8 mouse cellular contexts compared by ENCODE assay signal in genomic region chr2:113847678-113848244, GRCm38 (mm10). TPM values are rescaled to one million over a fixed set of nuclear protein-coding genes. Genes with fewer than 3 reads are reported as not detected.
DNase-seq lines count a peak whose midpoint lies in the region; ATAC-seq and TF ChIP-seq lines count a peak whose summit lies in the region.

No protein-coding gene starts in this region.

- no peak for TF ChIP-seq CTCF in kidney, postnatal 0 days (IDR thresholded peaks at IDR 0.05; ENCODE audit: low read depth)
- no peak for TF ChIP-seq CTCF in midbrain, postnatal 0 days (IDR thresholded peaks at IDR 0.05)

- peaks cover 17% of the 10 kb centered on the region for H3K4me1 ChIP-seq in heart, embryonic 15.5 days (replicated peaks)
- H3K4me1 ChIP-seq in ES-E14 (ENCODE audit: control insufficient read depth in 2 of 2, insufficient read depth in 2 of 2, low read length in 2 of 2, poor library complexity in 1 of 2) = peaks cover 0 to 3% of the 10 kb centered on the region in 2 experiments; a peak in 2 of 4 replicates
- H3K4me1 ChIP-seq in kidney, postnatal 0 days (replicated peaks; ENCODE audit: insufficient read depth, low read length) = peaks cover 9% of the 10 kb centered on the region; the same call in 1 of the 2 replicates
- H3K4me1 ChIP-seq in midbrain, postnatal 0 days (ENCODE audit: insufficient read depth, low read length) = no peaks in the 10 kb centered on the region

- under 1% methylated on average over 24 of the region's 24 CpGs for WGBS in heart, embryonic 15.5 days
- under 1% methylated on average over 24 of the region's 24 CpGs for WGBS in kidney, postnatal 0 days
- WGBS in midbrain, postnatal 0 days = 1% methylated on average over 24 of the region's 24 CpGs

- peaks cover 11% of the 10 kb centered on the region for H3K36me3 ChIP-seq in heart, embryonic 15.5 days
- peaks cover 15% of the 10 kb centered on the region for H3K36me3 ChIP-seq in ES-E14 (ENCODE audit: control insufficient read depth, insufficient read depth, low read length, poor library complexity, severe bottlenecking)
- H3K36me3 ChIP-seq in kidney, postnatal 0 days (ENCODE audit: insufficient read depth, low read length) = no peaks in the 10 kb centered on the region
- no peaks in the 10 kb centered on the region for H3K36me3 ChIP-seq in midbrain, postnatal 0 days (ENCODE audit: insufficient read depth, low read length)

- H3K4me3 ChIP-seq in heart, embryonic 15.5 days = peak overlapping the region; percentile 85
- peak overlapping the region; percentile 82 to 97 for H3K4me3 ChIP-seq in ES-E14 (ENCODE audit: insufficient read depth in 1 of 2, low read depth in 1 of 2, low read length in 2 of 2, poor library complexity in 1 of 2, severe bottlenecking in 1 of 2)
- H3K4me3 ChIP-seq in kidney, postnatal 0 days (replicated peaks; ENCODE audit: low read depth, low read length) = peak overlapping the region; percentile 90
- peak overlapping the region; percentile 74 for H3K4me3 ChIP-seq in midbrain, postnatal 0 days (ENCODE audit: low read depth, low read length)

- in situ Hi-C loops in ES-E14 (cut with MboI; ENCODE audit: low sequenced_read_pairs in 2 of 2, unreplicated experiment in 2 of 2) = loop anchor here in 1 of 2 experiments (25.0 kb wide), 1 partner anchor 290 kb away; no protein-coding TSS in a partner anchor

- H3K4me2 ChIP-seq in heart, embryonic 15.5 days = peak overlapping the region; percentile 77
- peak overlapping the region; percentile 76 for H3K4me2 ChIP-seq in kidney, postnatal 0 days (ENCODE audit: low read length)
- peak overlapping the region; percentile 96 for H3K4me2 ChIP-seq in midbrain, postnatal 0 days (ENCODE audit: low read depth, low read length, poor library complexity, severe bottlenecking)

- no peaks in the 10 kb centered on the region for H3K9me3 ChIP-seq in heart, embryonic 15.5 days (replicated peaks)
- no peaks in the 10 kb centered on the region for H3K9me3 ChIP-seq in ES-E14 (ENCODE audit: control insufficient read depth, insufficient read depth, low read depth, low read length)
- H3K9me3 ChIP-seq in kidney, postnatal 0 days (replicated peaks; ENCODE audit: low read length) = no peaks in the 10 kb centered on the region
- H3K9me3 ChIP-seq in midbrain, postnatal 0 days (ENCODE audit: low read length) = no peaks in the 10 kb centered on the region

- H3K27me3 ChIP-seq in heart, embryonic 15.5 days = no peaks in the 10 kb centered on the region
- H3K27me3 ChIP-seq in kidney, postnatal 0 days (ENCODE audit: insufficient read depth, low read length) = no peaks in the 10 kb centered on the region
- H3K27me3 ChIP-seq in midbrain, postnatal 0 days (ENCODE audit: insufficient read depth, low read length) = no peaks in the 10 kb centered on the region

- peak overlapping the region; percentile 81 for H3K27ac ChIP-seq in heart, embryonic 15.5 days
- H3K27ac ChIP-seq in ES-E14 (ENCODE audit: insufficient read depth, low read depth, low read length, poor library complexity, severe bottlenecking) = peak overlapping the region; percentile 85; the same call in 1 of the 2 replicates
- peak overlapping the region; percentile 79 for H3K27ac ChIP-seq in kidney, postnatal 0 days
- no peak overlapping the region for H3K27ac ChIP-seq in midbrain, postnatal 0 days (ENCODE audit: low read depth, low read length)

- H3K9ac ChIP-seq in heart, embryonic 15.5 days = peak overlapping the region; percentile 71
- peak overlapping the region; percentile 99 for H3K9ac ChIP-seq in ES-E14 (ENCODE audit: insufficient read depth, low read depth, low read length, poor library complexity, severe bottlenecking)
- H3K9ac ChIP-seq in kidney, postnatal 0 days (ENCODE audit: low read depth, low read length) = peak overlapping the region; percentile 63
- H3K9ac ChIP-seq in midbrain, postnatal 0 days (replicated peaks; ENCODE audit: low read length, poor library complexity, severe bottlenecking) = 0 out of 2 replicates have a peak overlapping the region, but pooled peaks have one; percentile 53

- ATAC-seq in heart, embryonic 15.5 days (replicated peaks; ENCODE audit: insufficient number of reproducible peaks, insufficient read depth, low FRiP score, low read depth) = no peak; the same call in 1 of the 2 replicates
- ATAC-seq in erythroblast, adult 5-6 weeks (replicated peaks; ENCODE audit: low FRiP score, poor library complexity, severe bottlenecking) = peak; percentile 31
- peak; percentile 47 for ATAC-seq in kidney, postnatal 0 days (replicated peaks; ENCODE audit: low FRiP score, low read depth)
- 0 out of 2 replicates have a peak, but pooled peaks have one; percentile 2 for ATAC-seq in midbrain, postnatal 0 days (ENCODE audit: low FRiP score)

- DNase-seq in heart, postnatal 4 days = no peak
- DNase-seq in ES-E14 (ENCODE audit: low read depth, low spot score) = no peak
- peak; percentile 22 for DNase-seq in kidney, postnatal 0 days (ENCODE audit: low spot score)
- DNase-seq in midbrain, postnatal 0 days (ENCODE audit: low spot score) = no peak
- no peak for DNase-seq in gastrocnemius, adult 8-10 months (ENCODE audit: low spot score in 2 of 2)
- no peak for DNase-seq in retina, embryonic 14.5 days (ENCODE audit: low spot score)

TF ChIP-seq in ES-E14, 5 proteins besides CTCF, POLR2A, EP300 and RAD21:
- TF ChIP-seq CHD2 (IDR thresholded peaks at IDR 0.05; ENCODE audit: low read depth, low read length) (no peak), ZNF384 (IDR thresholded peaks at IDR 0.05; ENCODE audit: low read depth, low read length) (no peak), HCFC1 (IDR thresholded peaks at IDR 0.05; ENCODE audit: borderline replicate concordance, insufficient read depth, low read length) (no peak)

RNA-seq across cellular contexts. Expression of gene Arhgap11a, which starts 0.7 kb away (rescaled TPM):
- polyA plus RNA-seq in heart, embryonic 15.5 days (2015; fragmentation: Nextera tagmentation; extraction: Ambion mirVana) = 22.3 and 24.8 TPM in 2 replicates
- total RNA-seq in heart, postnatal 4 days (2021) = 10 to 100 TPM; 40.9 to 44.8 TPM
- 21.5 and 25.2 TPM in 2 replicates for total RNA-seq in ES-E14 (2012; rRNA removed)
- 13.2 and 20.9 TPM in 2 replicates for total RNA-seq in erythroblast, adult 5-6 weeks (2015; ENCODE audit: low replicate concordance)
- total RNA-seq in erythroblast, adult 5-6 weeks (2017; ENCODE audit: low replicate concordance) = 15.4 and 22.0 TPM in 2 replicates
- 11.7 and 12.5 TPM in 2 replicates for polyA plus RNA-seq in kidney, postnatal 0 days (2015; fragmentation: Nextera tagmentation; extraction: Ambion mirVana)
- total RNA-seq in midbrain, postnatal 0 days (2014; rRNA removed) = 1.2 and 1.3 TPM in 2 replicates
- polyA plus RNA-seq in midbrain, postnatal 0 days (2015; fragmentation: Nextera tagmentation; extraction: Ambion mirVana) = 2.0 and 2.2 TPM in 2 replicates
- 1 to 10 TPM in 2 of 4 experiments, under 1 TPM in 2; 0.65 to 1.2 (median 0.92) TPM for total RNA-seq in gastrocnemius, adult 8-10 months (2022)

RNA-seq across cellular contexts. Expression of gene Scg5, which starts 18.8 kb away (rescaled TPM):
- polyA plus RNA-seq in heart, embryonic 15.5 days (2015; fragmentation: Nextera tagmentation; extraction: Ambion mirVana) = 1.1 and 2.0 TPM in 2 replicates
- total RNA-seq in heart, postnatal 4 days (2021) = under 1 TPM; 0.45 TPM
- total RNA-seq in ES-E14 (2012; rRNA removed) = 0.79 TPM in 1 of 2 replicates, not detected in the other
- not detected in 2 replicates for total RNA-seq in erythroblast, adult 5-6 weeks (2015; ENCODE audit: low replicate concordance)
- total RNA-seq in erythroblast, adult 5-6 weeks (2017; ENCODE audit: low replicate concordance) = not detected in 2 replicates
- polyA plus RNA-seq in kidney, postnatal 0 days (2015; fragmentation: Nextera tagmentation; extraction: Ambion mirVana) = 36.9 and 46.2 TPM in 2 replicates
- total RNA-seq in midbrain, postnatal 0 days (2014; rRNA removed) = 234 and 270 TPM in 2 replicates
- polyA plus RNA-seq in midbrain, postnatal 0 days (2015; fragmentation: Nextera tagmentation; extraction: Ambion mirVana) = 406 and 419 TPM in 2 replicates
- total RNA-seq in gastrocnemius, adult 8-10 months (2022) = under 1 TPM in 2 of 4 experiments, not detected in 2; 0.27 to 0.59 TPM

Comparison
In these comparisons a context has a peak if more than half of its experiments do, and no peak if none do; other contexts are left out.
1. RNA of gene Scg5, which starts 18.8 kb away (total RNA-seq): 234 to 270 TPM in midbrain, postnatal 0 days; 0.45 TPM in heart, postnatal 4 days, 0.79 TPM in ES-E14, 0.27 to 0.59 TPM in gastrocnemius, adult 8-10 months and not detected in erythroblast, adult 5-6 weeks; every median in the first group is over 100 times any median in the second.
2. Peak in every context shown above with its lines, with median percentiles within 50 percentile points of each other: H3K4me2 ChIP-seq, H3K4me3 ChIP-seq and H3K9ac ChIP-seq.